Mouse (Mus musculus): Measurements from ENCODE around the gene Fgf6. TPM values are rescaled to one million over a fixed set of nuclear protein-coding genes. Genes with fewer than 3 reads are reported as not detected.

Fgf6 gene
- total RNA-seq, 2 experiments from 2014 or later = 0.57 to 0.77 TPM

Other genes with a start within 250 kb of the Fgf6 start
- gene Ndufa9, start 166.4 kb upstream of the Fgf6 start, total RNA-seq (2021) = 100 to 1,000 TPM; 764 to 782 TPM
- not detected for gene Akap3, start 162.5 kb upstream of the Fgf6 start, total RNA-seq (2021)
- not detected for gene Dyrk4, start 93.7 kb upstream of the Fgf6 start, total RNA-seq (2021)
- gene Rad51ap1, start 76.0 kb upstream of the Fgf6 start, total RNA-seq (2021) = under 1 TPM; 0.65 to 0.82 TPM
- 10 to 100 TPM; 11.2 to 13.9 TPM for gene D6Wsu163e, start 75.6 kb upstream of the Fgf6 start, total RNA-seq (2021)
- gene Fgf23, start 57.3 kb downstream of the Fgf6 start, total RNA-seq (2021) = not detected
- gene Tigar, start 94.0 kb downstream of the Fgf6 start, total RNA-seq (2021) = 10 to 100 TPM; 45.3 to 63.0 TPM
- 100 to 1,000 TPM; 161 to 164 TPM for gene Ccnd2, start 136.6 kb downstream of the Fgf6 start, total RNA-seq (2021)

Measured in heart, adult 18-20 months (tissue).